Mouse (Mus musculus) Patski (cell line): ENCODE data around the gene Lig1. TPM values are rescaled to one million over a fixed set of nuclear protein-coding genes. Genes with fewer than 3 reads are reported as not detected.

ENCODE experiments used
- ATAC-seq: fragments of 100-300 bp; one replicate; pipeline ENCODE4 v1.8.0; 2021
- CTCF ChIA-PET: fragments of 350-600 bp; sonication (Branson Sonifier 250); formaldehyde crosslinking; loops from one replicate; lab custom pipeline; 2022; ENCODE audit warnings: inconsistent platforms; lab: Charles Lee
- POLR2A ChIA-PET: fragments of 350-600 bp; sonication (Branson Sonifier 250); formaldehyde crosslinking; loops from one replicate; lab custom pipeline; 2022; ENCODE audit warnings: antibody characterized with exemption, inconsistent platforms; lab: Charles Lee
- DNase-seq: peaks from one replicate; pipeline ENCODE4 v3.0.0-alpha.2; 2011; ENCODE audit warnings: low read depth, low spot score
- H3K27me3 ChIP-seq: fragments of 371-371 bp; one replicate; pipeline ENCODE4 v1.5.1; 2021
- CTCF ChIP-seq: fragments of 100-300 bp; IDR thresholded peaks from one replicate; pipeline ENCODE4 v1.5.1; 2021
- in situ Hi-C: fragments of 300-500 bp; cut with MboI; formaldehyde crosslinking; loops from 3 replicates; pipeline ENCODE4 v1.11.1; 2018; ENCODE audit warnings: low pct_unique_long_range_greater_than_20kb, mixed read lengths
- polyA plus RNA-seq: library from polyadenylated mRNA; unstranded; gene quantifications from one replicate; pipeline ENCODE4 v1.2.3, GENCODE M21; 2021

Lig1 gene
- polyA plus RNA-seq, 1 experiment from 2014 or later: 33.2 TPM

DNA sequence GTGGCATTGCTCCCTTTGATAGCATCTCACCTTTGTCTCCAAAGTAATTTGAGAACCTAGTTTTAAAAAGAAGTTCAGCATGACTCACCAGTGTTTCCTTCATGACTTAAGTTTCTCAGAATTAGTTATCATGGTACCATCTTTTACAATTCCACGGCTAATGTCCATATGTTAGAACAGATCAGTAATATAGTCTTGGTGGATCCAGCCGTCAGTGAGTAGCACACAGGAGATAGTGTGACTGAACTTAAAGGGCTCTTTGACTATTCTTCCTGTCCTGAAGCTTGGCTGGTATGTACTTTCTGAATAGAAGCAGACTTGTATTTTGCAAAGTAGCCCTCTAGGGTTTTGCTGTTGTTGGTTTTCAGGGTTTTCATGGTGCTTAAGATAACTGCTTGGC lies 32.3 kb downstream of the Lig1 start:
- ATAC-seq (no peak), DNase-seq (no peak)
- ChIA-PET CTCF (no interaction called here), POLR2A (no interaction called here)
- in situ Hi-C loops: no loop called here
- TF ChIP-seq CTCF: no peak
- no peaks in the 10 kb centered on the region for H3K27me3 ChIP-seq

DNA sequence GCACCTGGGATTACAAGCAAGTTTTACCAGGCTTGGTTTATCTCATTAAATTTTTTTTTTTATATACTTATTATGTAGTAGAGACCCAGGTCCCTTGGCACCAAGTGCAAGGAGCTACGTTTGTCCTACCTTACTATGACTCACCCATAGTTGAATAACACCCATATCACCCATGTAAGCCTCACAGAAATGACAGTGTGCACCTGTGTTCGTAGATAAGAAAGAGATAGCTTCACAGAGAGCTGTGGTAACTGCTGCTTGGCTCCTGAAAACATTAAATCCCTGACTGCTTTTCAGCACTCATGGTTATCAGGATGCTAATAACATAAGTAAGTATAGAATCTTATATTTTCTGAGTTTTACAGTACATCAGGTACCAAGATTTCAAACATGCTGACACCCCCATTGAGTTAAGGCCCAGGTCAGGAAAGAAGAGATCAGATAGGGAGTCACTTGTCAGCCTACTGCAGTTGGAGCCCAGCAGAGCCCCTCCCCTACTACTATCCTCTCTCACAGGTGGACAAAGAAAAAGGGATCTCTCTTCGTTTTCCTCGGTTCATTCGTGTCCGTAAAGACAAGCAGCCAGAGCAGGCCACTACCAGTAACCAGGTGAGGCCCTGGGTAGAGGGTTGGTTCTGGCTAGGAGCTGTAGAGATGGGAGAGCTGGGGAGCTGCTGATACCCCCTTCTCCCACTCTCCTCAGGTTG lies 33.6 kb downstream of the Lig1 start:
- DNase-seq (no peak), ATAC-seq (no peak)
- H3K27me3 ChIP-seq: no peaks in the 10 kb centered on the region
- ChIA-PET CTCF (interaction anchor here (1.0 to 1.2 kb wide), 2 partner anchors 16 to 23 kb away, joined by 4 to 5 read pairs; no protein-coding TSS in a partner anchor), POLR2A (no interaction called here)
- in situ Hi-C loops: no loop called here
- TF ChIP-seq CTCF: no peak

DNA sequence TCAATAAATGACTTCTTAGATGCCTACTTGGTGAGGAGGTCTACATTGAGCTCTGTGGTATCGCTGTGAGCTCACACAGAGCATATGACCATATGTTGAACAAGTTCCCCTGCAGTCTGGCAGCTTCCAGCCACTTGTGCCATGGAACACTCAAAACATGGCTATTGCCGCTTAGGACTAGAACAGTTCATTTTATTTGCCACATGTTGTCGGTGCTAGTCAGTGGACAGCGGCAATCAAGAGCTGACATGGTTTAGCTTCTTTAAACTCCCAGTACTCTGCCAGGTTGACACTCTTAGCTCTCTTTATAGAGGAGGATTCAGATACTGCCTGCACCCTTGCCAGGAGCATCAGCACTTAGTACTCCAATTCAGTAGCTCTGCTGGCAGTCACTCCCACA lies 34.3 kb downstream of the Lig1 start:
- ChIA-PET POLR2A (no interaction called here), CTCF (interaction anchor here (0.7 to 1.0 kb wide), 2 partner anchors 16 to 19 kb away, joined by 3 to 5 read pairs; no protein-coding TSS in a partner anchor)
- no peak for TF ChIP-seq CTCF
- in situ Hi-C loops: no loop called here
- ATAC-seq: no peak
- no peaks in the 10 kb centered on the region for H3K27me3 ChIP-seq
- DNase-seq: no peak

DNA sequence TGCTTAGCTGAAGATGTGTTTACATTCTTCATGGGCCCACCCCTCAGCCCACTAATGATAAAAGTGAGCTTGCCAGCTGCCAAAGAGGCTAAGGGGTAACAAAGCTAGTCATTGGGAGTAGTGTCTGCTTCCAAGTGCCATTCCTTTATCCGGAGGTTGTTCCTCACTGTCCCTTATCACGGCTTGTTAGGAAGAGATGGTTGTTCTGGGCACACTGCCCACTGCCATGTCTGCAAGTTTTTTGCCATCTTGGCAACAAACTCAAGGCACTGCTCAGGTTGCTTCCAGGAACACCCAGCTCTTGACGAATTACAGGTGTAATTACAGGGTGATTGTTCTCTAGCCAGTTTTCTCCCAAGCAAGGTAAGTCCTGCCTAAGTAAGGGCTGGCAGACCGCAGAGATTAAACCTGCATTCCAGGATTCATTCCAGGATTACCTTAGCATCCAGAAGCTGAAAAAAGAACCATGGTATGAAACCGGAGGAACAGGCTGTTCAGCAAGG lies 37.1 kb downstream of the Lig1 start:
- DNase-seq: peak; percentile 64
- ChIA-PET POLR2A (interaction anchor here (0.7 to 1.1 kb wide), 3 partner anchors 11 to 34 kb away, joined by 3 read pairs; no protein-coding TSS in a partner anchor), CTCF (interaction anchor here (0.8 to 1.5 kb wide), 5 partner anchors 10 to 197 kb away, joined by 3 to 7 read pairs (median 3); no protein-coding TSS in a partner anchor)
- no peak for TF ChIP-seq CTCF
- H3K27me3 ChIP-seq: no peaks in the 10 kb centered on the region
- in situ Hi-C loops: no loop called here
- ATAC-seq: peak; percentile 90

DNA sequence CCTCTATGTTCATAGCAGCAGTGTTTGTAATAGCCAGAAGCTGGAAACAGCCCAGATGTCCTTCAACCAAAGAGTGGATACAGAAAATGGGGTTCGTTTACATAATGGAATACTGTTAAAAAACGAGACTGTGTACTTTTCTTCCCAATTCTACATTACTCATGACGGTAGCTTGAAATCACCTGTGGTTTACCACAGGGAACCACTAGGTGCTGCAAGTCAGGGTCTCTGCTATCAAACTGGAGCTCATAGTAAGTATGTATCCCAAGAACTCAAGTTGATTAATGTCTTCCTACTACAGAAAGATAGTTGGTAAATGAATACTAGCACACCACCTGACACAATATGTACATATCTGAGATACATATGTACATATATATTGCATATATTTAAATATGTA lies 44.3 kb downstream of the Lig1 start:
- ChIA-PET CTCF (no interaction called here), POLR2A (no interaction called here)
- ATAC-seq (no peak), DNase-seq (no peak)
- in situ Hi-C loops: no loop called here
- H3K27me3 ChIP-seq: no peaks in the 10 kb centered on the region
- TF ChIP-seq CTCF: no peak

DNA sequence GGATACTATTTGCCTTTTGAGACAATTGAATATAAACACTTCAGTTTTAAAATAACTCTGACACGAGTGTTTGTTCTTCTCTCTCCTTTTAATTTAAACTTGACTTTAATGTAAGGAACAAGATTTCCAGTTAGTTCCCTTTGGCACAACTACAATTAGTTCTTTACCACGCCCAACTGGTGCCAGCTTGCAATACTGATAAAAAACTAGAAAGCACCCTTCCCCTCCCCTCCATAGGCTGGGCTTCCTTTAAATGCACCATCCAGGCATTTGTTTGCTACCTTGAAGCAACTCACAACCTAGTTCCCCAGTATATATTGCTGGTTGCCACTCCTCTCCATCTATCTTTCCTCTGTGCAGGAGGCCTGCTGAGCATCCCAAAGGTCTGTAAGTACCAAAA lies 47.2 kb downstream of the Lig1 start, which contains the start of gene Pla2g4c:
Pla2g4c (plus strand) TSS at position 340 of the 400 bp plus-strand sequence.
- ChIA-PET CTCF (interaction anchor here (1.0 kb wide), 1 partner anchor 187 kb away, joined by 3 read pairs; no protein-coding TSS in a partner anchor), POLR2A (no interaction called here)
- H3K27me3 ChIP-seq: no peaks in the 10 kb centered on the region
- in situ Hi-C loops: no loop called here
- DNase-seq (no peak), ATAC-seq (no peak)
- no peak for TF ChIP-seq CTCF

DNA sequence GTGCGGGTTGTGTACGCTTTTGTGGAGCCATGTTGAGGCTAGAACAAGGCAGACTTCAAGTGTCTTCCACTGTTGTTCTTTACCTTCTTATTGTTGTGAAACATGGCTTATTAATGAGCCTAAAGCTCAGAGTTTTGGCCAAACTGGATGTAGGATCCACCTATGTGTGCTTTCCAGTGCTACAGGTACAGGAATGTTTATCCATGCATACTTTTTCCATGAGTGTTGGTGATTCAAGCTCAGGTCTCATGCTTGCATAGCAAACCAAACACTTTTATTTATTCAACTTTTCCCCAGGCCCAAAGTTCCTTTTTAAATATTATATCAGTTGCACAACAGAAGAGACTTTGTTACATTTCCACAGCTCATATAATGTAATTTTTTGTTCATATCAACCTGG lies 53.5 kb downstream of the Lig1 start:
- ATAC-seq (no peak), DNase-seq (no peak)
- H3K27me3 ChIP-seq: no peaks in the 10 kb centered on the region
- TF ChIP-seq CTCF: no peak
- in situ Hi-C loops: no loop called here
- POLR2A ChIA-PET: no interaction called here
- CTCF ChIA-PET: interaction anchor here (0.9 to 1.2 kb wide), 2 partner anchors 11 to 17 kb away, joined by 3 read pairs; no protein-coding TSS in a partner anchor

DNA sequence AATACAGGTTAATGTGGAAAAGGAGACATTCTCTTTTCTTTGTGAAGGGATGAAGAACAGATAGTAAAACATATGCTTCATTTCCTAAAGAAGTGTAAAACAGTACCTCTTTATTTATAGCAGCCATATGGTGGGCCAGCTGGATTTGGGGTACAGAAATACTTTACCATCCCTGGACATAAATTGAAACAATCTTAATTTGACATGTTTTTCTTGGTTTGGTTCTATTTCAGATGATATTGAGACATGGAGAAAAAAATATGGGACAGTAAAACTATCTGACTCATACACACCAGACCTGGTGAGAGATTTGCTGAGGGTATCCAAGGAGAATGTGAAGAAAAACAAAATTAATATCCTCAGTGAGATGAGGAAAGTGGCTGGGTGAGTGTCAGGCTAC lies 78.9 kb downstream of the Lig1 start:
- no peak for TF ChIP-seq CTCF
- in situ Hi-C loops: no loop called here
- POLR2A ChIA-PET: no interaction called here
- no peak for ATAC-seq
- no peak for DNase-seq
- CTCF ChIA-PET: no interaction called here
- H3K27me3 ChIP-seq: no peaks in the 10 kb centered on the region

Other genes starting within 250 kb of the Lig1 start
- 215 TPM for gene Chmp2a, start 242.5 kb upstream of the Lig1 start, polyA plus RNA-seq
- 222 TPM for gene Ube2m, start 239.0 kb upstream of the Lig1 start, polyA plus RNA-seq
- 5.6 TPM for gene Mzf1, start 222.5 kb upstream of the Lig1 start, polyA plus RNA-seq
- gene Vmn1r85, start 182.1 kb upstream of the Lig1 start, polyA plus RNA-seq: not detected
- not detected for gene Vmn1r86, start 157.4 kb upstream of the Lig1 start, polyA plus RNA-seq
- not detected for gene Vmn1r87, start 137.1 kb upstream of the Lig1 start, polyA plus RNA-seq
- gene Vmn1r88, start 117.7 kb upstream of the Lig1 start, polyA plus RNA-seq: not detected
- not detected for gene Vmn1r89, start 64.3 kb upstream of the Lig1 start, polyA plus RNA-seq
- gene Zswim9, start 1.4 kb downstream of the Lig1 start, polyA plus RNA-seq: 12.0 TPM
- 0.40 TPM for gene Pla2g4c, start 47.4 kb downstream of the Lig1 start, polyA plus RNA-seq
- gene Cabp5, start 120.8 kb downstream of the Lig1 start, polyA plus RNA-seq: 0.09 TPM
- not detected for gene Bsph1, start 173.6 kb downstream of the Lig1 start, polyA plus RNA-seq